Mouse (Mus musculus): ENCODE measurements at regions not wholly inside any gene's neighbourhood (a gene's known extent, or its start where the extent isn't known, plus 50 kb on each side); places are given as distances from the start of the nearest gene placed in this dataset.

- no peak for TF ChIP-seq GATA1 (IDR thresholded peaks at IDR 0.05; ENCODE audit: borderline replicate concordance, low read length)
- no peak for TF ChIP-seq CTCF (IDR thresholded peaks at IDR 0.05; ENCODE audit: low read depth, low read length)
- no peak for TF ChIP-seq GATA2 (IDR thresholded peaks at IDR 0.05; ENCODE audit: borderline replicate concordance, low read depth, low read length)
Measured at GRCm38 (mm10) chr5:41061222-41061621, 646.7 kb downstream of the Rab28 start.

Measured in G1E (cell line).